10 mouse cellular contexts compared by ENCODE assay signal in the genomic region with DNA sequence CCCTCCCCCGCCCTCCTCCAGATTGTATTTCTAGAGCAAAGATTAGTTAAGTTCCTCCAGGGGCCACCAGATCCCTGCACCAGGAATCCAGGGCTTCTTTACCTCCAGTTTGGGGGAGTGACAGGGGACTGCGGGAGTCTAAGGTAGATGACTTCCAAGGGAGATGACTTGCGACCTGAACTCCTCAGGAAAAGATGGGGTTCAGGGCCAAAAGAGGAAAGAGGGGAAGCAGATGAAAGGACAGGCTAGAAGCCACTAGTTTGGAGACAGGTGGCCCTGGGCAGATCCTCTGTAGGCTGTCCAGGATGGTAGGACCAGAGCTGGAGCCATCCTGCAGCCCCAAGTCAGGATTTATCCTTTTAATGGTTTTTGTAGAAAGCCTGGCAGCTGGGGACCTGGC. TPM values are rescaled to one million over a fixed set of nuclear protein-coding genes. Genes with fewer than 3 reads are reported as not detected.
DNase-seq lines count a peak whose midpoint lies in the region; ATAC-seq lines count a peak whose summit lies in the region.
"Had no signal": no experiment of that assay in that cellular context is flagged by ENCODE, and none has a peak within 500 bp of the region (broad histone marks: within the 10 kb centered on the region; RNA-seq: fewer than 3 reads in every experiment).

No protein-coding gene starts in this region.

- ATAC-seq in neural tube, embryonic 12.5 days (ENCODE audit: low FRiP score, low read depth), result no peak
- no peak for ATAC-seq in limb, embryonic 12.5 days (ENCODE audit: insufficient number of reproducible peaks, insufficient read depth, low FRiP score, low TSS enrichment, low read depth)
- no peak for ATAC-seq in stomach, embryonic 15.5 days (ENCODE audit: insufficient read depth, low FRiP score, low read depth)
- ATAC-seq: Patski had no signal

- no peak overlapping the region for H3K27ac ChIP-seq in neural tube, embryonic 12.5 days
- H3K27ac ChIP-seq in limb, embryonic 12.5 days, result no peak overlapping the region
- no peak overlapping the region for H3K27ac ChIP-seq in stomach, embryonic 15.5 days
- H3K27ac ChIP-seq: macrophage had no signal

- DNase-seq in heart, adult 11 months, result peak; percentile 82
- DNase-seq in heart, adult 9 months (ENCODE audit: low spot score in 2 of 2), result no peak
- no peak for DNase-seq in neural tube, embryonic 10.5 days (ENCODE audit: extremely low spot score, low spot score)
- no peak for DNase-seq in cerebellum, postnatal 14 days
- no peak for DNase-seq in thymus, adult 18-20 months

- no peak overlapping the region for H3K9ac ChIP-seq in neural tube, embryonic 12.5 days
- no peak overlapping the region for H3K9ac ChIP-seq in limb, embryonic 12.5 days (replicated peaks)
- H3K9ac ChIP-seq in stomach, embryonic 15.5 days, result no peak overlapping the region

- H3K4me3 ChIP-seq in neural tube, embryonic 12.5 days, result no peak overlapping the region
- H3K4me3 ChIP-seq in limb, embryonic 12.5 days (replicated peaks), result 0 out of 2 replicates have a peak overlapping the region, but pooled peaks have one; percentile 58
- no peak overlapping the region for H3K4me3 ChIP-seq in stomach, embryonic 15.5 days (replicated peaks)

- no peaks in the 10 kb centered on the region for H3K9me3 ChIP-seq in neural tube, embryonic 12.5 days
- H3K9me3 ChIP-seq in limb, embryonic 12.5 days, result no peaks in the 10 kb centered on the region
- H3K9me3 ChIP-seq in stomach, embryonic 15.5 days, result no peaks in the 10 kb centered on the region

- 23% methylated on average over 3 of the region's 3 CpGs for WGBS in neural tube, embryonic 12.5 days
- 22% methylated on average over 3 of the region's 3 CpGs for WGBS in limb, embryonic 12.5 days
- WGBS in stomach, embryonic 15.5 days, result 18% methylated on average over 3 of the region's 3 CpGs

- H3K4me2 ChIP-seq in neural tube, embryonic 12.5 days (replicated peaks), result peak overlapping the region; percentile 100
- H3K4me2 ChIP-seq in limb, embryonic 12.5 days, result peak overlapping the region; percentile 100
- peak overlapping the region; percentile 100; the same call in 1 of the 2 replicates for H3K4me2 ChIP-seq in stomach, embryonic 15.5 days

- H3K36me3 ChIP-seq in neural tube, embryonic 12.5 days, result no peaks in the 10 kb centered on the region
- no peaks in the 10 kb centered on the region for H3K36me3 ChIP-seq in limb, embryonic 12.5 days
- H3K36me3 ChIP-seq in stomach, embryonic 15.5 days, result no peaks in the 10 kb centered on the region

- peaks cover 36% of the 10 kb centered on the region for H3K27me3 ChIP-seq in neural tube, embryonic 12.5 days (replicated peaks)
- peaks cover 70% of the 10 kb centered on the region for H3K27me3 ChIP-seq in limb, embryonic 12.5 days
- H3K27me3 ChIP-seq in stomach, embryonic 15.5 days (replicated peaks), result peaks cover 18% of the 10 kb centered on the region
- H3K27me3 ChIP-seq: Patski had no signal

- H3K4me1 ChIP-seq in neural tube, embryonic 12.5 days, result peaks cover 19% of the 10 kb centered on the region
- peaks cover 23% of the 10 kb centered on the region for H3K4me1 ChIP-seq in limb, embryonic 12.5 days (replicated peaks)
- H3K4me1 ChIP-seq in stomach, embryonic 15.5 days, result peaks cover 38% of the 10 kb centered on the region

RNA-seq across cellular contexts. Expression of gene Ahnak2, which starts 0.5 kb away (rescaled TPM):
- 0.93 and 1.2 TPM in 2 replicates for polyA plus RNA-seq in neural tube, embryonic 12.5 days (2016; fragmentation: Nextera tagmentation; extraction: Ambion mirVana)
- polyA plus RNA-seq in limb, embryonic 12.5 days (2016; fragmentation: Nextera tagmentation; extraction: Ambion mirVana), result 0.23 and 0.26 TPM in 2 replicates
- 3.8 and 4.7 TPM in 2 replicates for polyA plus RNA-seq in stomach, embryonic 15.5 days (2015; fragmentation: Nextera tagmentation; extraction: Ambion mirVana)

RNA-seq across cellular contexts. Expression of gene Clba1, which starts 5.8 kb away (rescaled TPM):
- 16.5 and 18.6 TPM in 2 replicates for polyA plus RNA-seq in neural tube, embryonic 12.5 days (2016; fragmentation: Nextera tagmentation; extraction: Ambion mirVana)
- polyA plus RNA-seq in limb, embryonic 12.5 days (2016; fragmentation: Nextera tagmentation; extraction: Ambion mirVana), result 9.2 and 9.3 TPM in 2 replicates
- polyA plus RNA-seq in stomach, embryonic 15.5 days (2015; fragmentation: Nextera tagmentation; extraction: Ambion mirVana), result 6.1 and 7.0 TPM in 2 replicates

RNA-seq across cellular contexts. Expression of gene Cdca4, which starts 26.3 kb away (rescaled TPM):
- polyA plus RNA-seq in neural tube, embryonic 12.5 days (2016; fragmentation: Nextera tagmentation; extraction: Ambion mirVana), result 103 and 109 TPM in 2 replicates
- polyA plus RNA-seq in limb, embryonic 12.5 days (2016; fragmentation: Nextera tagmentation; extraction: Ambion mirVana), result 166 TPM in 2 replicates
- polyA plus RNA-seq in stomach, embryonic 15.5 days (2015; fragmentation: Nextera tagmentation; extraction: Ambion mirVana), result 97.0 and 100 TPM in 2 replicates

RNA-seq across cellular contexts. Expression of gene Pld4, which starts 42.5 kb away (rescaled TPM):
- polyA plus RNA-seq in neural tube, embryonic 12.5 days (2016; fragmentation: Nextera tagmentation; extraction: Ambion mirVana), result 5.1 and 5.8 TPM in 2 replicates
- 3.1 and 4.4 TPM in 2 replicates for polyA plus RNA-seq in limb, embryonic 12.5 days (2016; fragmentation: Nextera tagmentation; extraction: Ambion mirVana)
- polyA plus RNA-seq in stomach, embryonic 15.5 days (2015; fragmentation: Nextera tagmentation; extraction: Ambion mirVana), result 14.5 and 16.8 TPM in 2 replicates
